ENCODE assay signal across 8 mouse cellular contexts in the genomic region with DNA sequence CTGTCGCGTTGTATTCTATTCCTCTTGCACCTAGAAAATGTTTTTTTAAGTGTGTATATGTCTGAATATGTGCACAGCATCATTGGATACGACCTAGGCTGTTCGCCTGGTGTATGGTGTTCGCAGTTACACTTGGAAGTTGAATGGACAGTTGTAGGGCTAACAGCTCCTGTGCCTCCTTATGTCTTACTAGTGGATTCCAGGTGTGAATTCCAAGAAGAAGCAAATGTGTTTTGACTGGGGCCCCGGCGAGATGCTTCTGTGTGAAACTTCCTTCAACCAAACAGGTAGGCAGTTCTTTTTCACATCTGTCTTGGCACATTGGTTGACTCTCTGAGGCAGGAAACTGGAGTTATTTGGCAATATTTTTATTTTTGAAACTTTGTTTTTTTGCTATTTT. TPM values are rescaled to one million over a fixed set of nuclear protein-coding genes. Genes with fewer than 3 reads are reported as not detected.
DNase-seq lines count a peak whose midpoint lies in the region; ATAC-seq and TF ChIP-seq lines count a peak whose summit lies in the region.

No protein-coding gene starts in this region.

- TF ChIP-seq CTCF in embryonic fibroblast, embryonic 13.5 days (IDR thresholded peaks at IDR 0.05; ENCODE audit: borderline replicate concordance, insufficient read depth, low read length): no peak

- no peak for ATAC-seq in megakaryocyte, adult 5-6 weeks (ENCODE audit: poor library complexity, severe bottlenecking)
- ATAC-seq in limb, embryonic 13.5 days (ENCODE audit: low FRiP score, low read depth): no peak
- no peak for ATAC-seq in stomach, embryonic 15.5 days (ENCODE audit: insufficient read depth, low FRiP score, low read depth)
- ATAC-seq in CD4-positive, CD25-positive, alpha-beta regulatory T cell, adult 4 months: no peak

- H3K4me3 ChIP-seq in megakaryocyte, embryonic 14.5 days (replicated peaks): peak overlapping the region; percentile 97
- peak overlapping the region; percentile 94 for H3K4me3 ChIP-seq in embryonic fibroblast, embryonic 13.5 days (ENCODE audit: insufficient read depth, low read length)
- peak overlapping the region; percentile 87 for H3K4me3 ChIP-seq in limb, embryonic 13.5 days
- H3K4me3 ChIP-seq in stomach, embryonic 15.5 days (replicated peaks): peak overlapping the region; percentile 86

- no peak for DNase-seq in MN1 (ENCODE audit: low spot score)
- DNase-seq in ovary, postnatal 36 days (ENCODE audit: low spot score): no peak

- H3K36me3 ChIP-seq in megakaryocyte, embryonic 14.5 days (replicated peaks; ENCODE audit: low read length): peaks cover 46% of the 10 kb centered on the region
- peaks cover 43% of the 10 kb centered on the region for H3K36me3 ChIP-seq in limb, embryonic 13.5 days
- H3K36me3 ChIP-seq in stomach, embryonic 15.5 days: peaks cover 42% of the 10 kb centered on the region

- WGBS in limb, embryonic 13.5 days: 15% methylated on average over 7 of the region's 7 CpGs
- WGBS in stomach, embryonic 15.5 days: 12% methylated on average over 7 of the region's 7 CpGs

- no peaks in the 10 kb centered on the region for H3K27me3 ChIP-seq in megakaryocyte, embryonic 14.5 days (replicated peaks)
- H3K27me3 ChIP-seq in limb, embryonic 13.5 days: no peaks in the 10 kb centered on the region
- H3K27me3 ChIP-seq in stomach, embryonic 15.5 days (replicated peaks): no peaks in the 10 kb centered on the region

- peak overlapping the region; percentile 86 for H3K4me2 ChIP-seq in limb, embryonic 13.5 days (replicated peaks)
- peak overlapping the region; percentile 70 for H3K4me2 ChIP-seq in stomach, embryonic 15.5 days

- peak overlapping the region; percentile 83 for H3K9ac ChIP-seq in limb, embryonic 13.5 days
- H3K9ac ChIP-seq in stomach, embryonic 15.5 days: peak overlapping the region; percentile 56

- no peaks in the 10 kb centered on the region for H3K9me3 ChIP-seq in megakaryocyte, embryonic 14.5 days
- H3K9me3 ChIP-seq in limb, embryonic 13.5 days: no peaks in the 10 kb centered on the region
- H3K9me3 ChIP-seq in stomach, embryonic 15.5 days: no peaks in the 10 kb centered on the region

- H3K27ac ChIP-seq in embryonic fibroblast, embryonic 13.5 days (ENCODE audit: insufficient read depth, low read length): no peak overlapping the region
- H3K27ac ChIP-seq in limb, embryonic 13.5 days: no peak overlapping the region
- H3K27ac ChIP-seq in stomach, embryonic 15.5 days: no peak overlapping the region

- TF ChIP-seq POLR2A in embryonic fibroblast, embryonic 13.5 days (IDR thresholded peaks at IDR 0.05; ENCODE audit: low read depth, low read length): no peak

- H3K4me1 ChIP-seq in megakaryocyte, embryonic 14.5 days: peaks cover 22% of the 10 kb centered on the region
- no peaks in the 10 kb centered on the region; the same call in 1 of the 2 replicates for H3K4me1 ChIP-seq in embryonic fibroblast, embryonic 13.5 days (ENCODE audit: control insufficient read depth, insufficient read depth, low read length)
- H3K4me1 ChIP-seq in limb, embryonic 13.5 days: peaks cover 14% of the 10 kb centered on the region
- peaks cover 10% of the 10 kb centered on the region; the same call in 1 of the 2 replicates for H3K4me1 ChIP-seq in stomach, embryonic 15.5 days

RNA-seq across cellular contexts. Expression of gene Nup85, which starts 0.7 kb away (rescaled TPM):
- polyA plus RNA-seq in megakaryocyte, embryonic 14.5 days (2012; ENCODE audit: insufficient read depth, low replicate concordance): 6.6 and 12.0 TPM in 2 replicates
- 52.2 and 59.7 TPM in 2 replicates for total RNA-seq in megakaryocyte, adult 5-6 weeks (2015)
- 59.5 and 59.9 TPM in 2 replicates for total RNA-seq in megakaryocyte, adult 5-6 weeks (2017)
- 68.0 and 81.1 TPM in 2 replicates for polyA plus RNA-seq in embryonic fibroblast, embryonic 13.5 days (2011; ENCODE audit: insufficient read length, low read depth, missing spikeins)
- 184 and 186 TPM in 2 replicates for polyA plus RNA-seq in limb, embryonic 13.5 days (2015; fragmentation: Nextera tagmentation; extraction: Ambion mirVana)
- 159 and 181 TPM in 2 replicates for polyA plus RNA-seq in stomach, embryonic 15.5 days (2015; fragmentation: Nextera tagmentation; extraction: Ambion mirVana)
- polyA plus RNA-seq in CD4-positive, CD25-positive, alpha-beta regulatory T cell, adult 4 months (2017; shearing (Covaris generic)): 10 to 100 TPM; 64.4 to 82.5 TPM

RNA-seq across cellular contexts. Expression of gene Sumo2, which starts 28.9 kb away (rescaled TPM):
- 187 and 368 TPM in 2 replicates for polyA plus RNA-seq in megakaryocyte, embryonic 14.5 days (2012; ENCODE audit: insufficient read depth, low replicate concordance)
- 507 and 587 TPM in 2 replicates for total RNA-seq in megakaryocyte, adult 5-6 weeks (2015)
- 367 and 413 TPM in 2 replicates for total RNA-seq in megakaryocyte, adult 5-6 weeks (2017)
- 408 and 505 TPM in 2 replicates for polyA plus RNA-seq in embryonic fibroblast, embryonic 13.5 days (2011; ENCODE audit: insufficient read length, low read depth, missing spikeins)
- polyA plus RNA-seq in limb, embryonic 13.5 days (2015; fragmentation: Nextera tagmentation; extraction: Ambion mirVana): 1,169 and 1,249 TPM in 2 replicates
- polyA plus RNA-seq in stomach, embryonic 15.5 days (2015; fragmentation: Nextera tagmentation; extraction: Ambion mirVana): 838 and 874 TPM in 2 replicates
- 100 to 1,000 TPM; 676 to 678 TPM for polyA plus RNA-seq in CD4-positive, CD25-positive, alpha-beta regulatory T cell, adult 4 months (2017; shearing (Covaris generic))

RNA-seq across cellular contexts. Expression of gene Mrps7, which starts 38.8 kb away (rescaled TPM):
- polyA plus RNA-seq in megakaryocyte, embryonic 14.5 days (2012; ENCODE audit: insufficient read depth, low replicate concordance): 13.8 and 37.9 TPM in 2 replicates
- total RNA-seq in megakaryocyte, adult 5-6 weeks (2015): 29.0 and 30.2 TPM in 2 replicates
- total RNA-seq in megakaryocyte, adult 5-6 weeks (2017): 11.7 and 29.8 TPM in 2 replicates
- polyA plus RNA-seq in embryonic fibroblast, embryonic 13.5 days (2011; ENCODE audit: insufficient read length, low read depth, missing spikeins): 31.0 and 36.5 TPM in 2 replicates
- polyA plus RNA-seq in limb, embryonic 13.5 days (2015; fragmentation: Nextera tagmentation; extraction: Ambion mirVana): 91.6 and 93.5 TPM in 2 replicates
- 81.7 and 92.7 TPM in 2 replicates for polyA plus RNA-seq in stomach, embryonic 15.5 days (2015; fragmentation: Nextera tagmentation; extraction: Ambion mirVana)
- 10 to 100 TPM; 26.9 to 31.1 TPM for polyA plus RNA-seq in CD4-positive, CD25-positive, alpha-beta regulatory T cell, adult 4 months (2017; shearing (Covaris generic))

RNA-seq across cellular contexts. Expression of gene Gga3, which starts 38.9 kb away (rescaled TPM):
- polyA plus RNA-seq in megakaryocyte, embryonic 14.5 days (2012; ENCODE audit: insufficient read depth, low replicate concordance): 44.0 and 58.2 TPM in 2 replicates
- 30.8 and 34.0 TPM in 2 replicates for total RNA-seq in megakaryocyte, adult 5-6 weeks (2015)
- 24.0 and 34.2 TPM in 2 replicates for total RNA-seq in megakaryocyte, adult 5-6 weeks (2017)
- polyA plus RNA-seq in embryonic fibroblast, embryonic 13.5 days (2011; ENCODE audit: insufficient read length, low read depth, missing spikeins): 17.0 and 30.3 TPM in 2 replicates
- 18.1 and 20.9 TPM in 2 replicates for polyA plus RNA-seq in limb, embryonic 13.5 days (2015; fragmentation: Nextera tagmentation; extraction: Ambion mirVana)
- 15.9 and 24.3 TPM in 2 replicates for polyA plus RNA-seq in stomach, embryonic 15.5 days (2015; fragmentation: Nextera tagmentation; extraction: Ambion mirVana)
- polyA plus RNA-seq in CD4-positive, CD25-positive, alpha-beta regulatory T cell, adult 4 months (2017; shearing (Covaris generic)): 10 to 100 TPM; 35.0 to 43.9 TPM

RNA-seq across cellular contexts. Expression of gene Mif4gd, which starts 47.8 kb away (rescaled TPM):
- polyA plus RNA-seq in megakaryocyte, embryonic 14.5 days (2012; ENCODE audit: insufficient read depth, low replicate concordance): 9.6 and 15.5 TPM in 2 replicates
- total RNA-seq in megakaryocyte, adult 5-6 weeks (2015): 23.6 and 28.0 TPM in 2 replicates
- 20.2 and 24.4 TPM in 2 replicates for total RNA-seq in megakaryocyte, adult 5-6 weeks (2017)
- 22.3 and 26.6 TPM in 2 replicates for polyA plus RNA-seq in embryonic fibroblast, embryonic 13.5 days (2011; ENCODE audit: insufficient read length, low read depth, missing spikeins)
- 18.8 and 19.8 TPM in 2 replicates for polyA plus RNA-seq in limb, embryonic 13.5 days (2015; fragmentation: Nextera tagmentation; extraction: Ambion mirVana)
- 31.9 and 34.4 TPM in 2 replicates for polyA plus RNA-seq in stomach, embryonic 15.5 days (2015; fragmentation: Nextera tagmentation; extraction: Ambion mirVana)
- 100 to 1,000 TPM; 208 to 251 TPM for polyA plus RNA-seq in CD4-positive, CD25-positive, alpha-beta regulatory T cell, adult 4 months (2017; shearing (Covaris generic))
